Mouse (Mus musculus) frontal cortex, adult 2 months (tissue): ENCODE results near the gene Slc22a5. TPM values are rescaled to one million over a fixed set of nuclear protein-coding genes. Genes with fewer than 3 reads are reported as not detected.
A peak's percentile ranks its signal among the peaks of the same experiment; 100 is the strongest.
"Not testable (repeated sequence)": the region's sequence is repeated elsewhere in the genome, so short reads cannot be mapped to it uniquely, and the experiment has no call there.

Source experiments
- DNase-seq, 2 experiments: peaks; one replicate each; pipeline ENCODE4 v3.0.0; 2022; ENCODE audit warnings: low spot score in 1 of 2; ENCODE audit errors: extremely low spot score in 1 of 2
- polyA plus RNA-seq: library from polyadenylated mRNA; depleted of rRNA; stranded (reverse); fragments of >200 nt; gene quantifications from 2 replicates; pipeline ENCODE4 v1.2.3, GENCODE M21; 2012

Gene Slc22a5
- polyA plus RNA-seq, 1 experiment, result 15.8 TPM

- no peak for DNase-seq
Observed at GRCm38 (mm10) chr11:53889091-53889645, 2.3 kb downstream of the Slc22a5 start.

DNA sequence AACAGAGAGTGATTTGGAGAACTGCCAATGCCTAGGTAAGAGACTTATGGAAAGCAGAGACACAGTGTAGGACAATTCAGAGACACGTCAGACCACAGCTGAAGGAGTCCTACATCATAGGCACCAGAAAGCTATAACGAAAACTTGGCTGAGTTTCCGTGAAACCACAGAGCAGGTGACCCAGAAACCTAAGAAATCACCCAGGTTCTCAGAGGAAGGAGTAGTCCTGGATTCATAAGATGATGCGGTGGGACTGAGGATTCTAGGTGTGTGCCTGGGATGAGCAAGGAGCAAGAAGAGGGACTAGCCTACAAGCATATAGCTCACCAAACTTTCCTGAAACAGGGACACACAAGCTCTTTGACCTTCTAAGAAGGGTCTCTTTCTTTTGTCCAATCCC is 3.2 kb downstream of the Slc22a5 start:
- no peak for DNase-seq

DNA sequence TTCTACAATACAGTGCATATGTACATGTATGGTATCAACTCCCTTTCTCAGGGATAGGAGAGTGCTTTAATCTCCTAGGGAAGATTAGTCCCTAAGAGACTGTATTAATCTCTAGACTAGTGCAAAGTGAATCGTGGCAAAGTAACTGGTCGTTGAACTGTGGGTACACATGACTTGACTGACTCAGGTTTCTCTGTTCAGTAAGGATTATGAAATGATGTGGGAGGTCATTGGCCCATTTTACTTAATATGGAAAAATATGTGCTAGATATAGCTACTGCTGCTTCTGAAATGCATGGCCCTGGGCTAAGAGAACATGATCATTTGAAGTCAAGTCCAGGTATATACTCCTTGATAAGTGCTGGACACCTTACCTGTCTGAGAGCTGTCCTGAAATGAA is 8.2 kb downstream of the Slc22a5 start:
- no peak for DNase-seq

DNA sequence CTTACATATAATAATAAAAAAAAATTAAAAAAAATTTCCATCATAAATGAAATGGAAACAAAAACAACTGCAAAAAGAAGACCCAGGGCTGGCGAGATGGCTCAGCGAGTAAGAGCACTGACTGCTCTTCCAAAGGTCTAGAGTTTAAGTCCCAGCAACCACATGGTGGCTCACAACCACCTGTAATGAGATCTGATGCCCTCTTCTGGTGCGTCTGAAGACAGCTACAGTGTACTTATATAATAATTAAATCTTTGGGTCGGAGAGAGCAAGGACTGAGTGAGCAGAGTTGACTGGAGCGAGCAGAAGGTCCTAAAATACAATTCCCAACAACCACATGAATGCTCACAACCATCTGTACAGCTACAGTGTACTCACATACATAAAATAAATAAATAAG is 13.4 kb downstream of the Slc22a5 start:
- DNase-seq, result not testable (repeated sequence)

DNA sequence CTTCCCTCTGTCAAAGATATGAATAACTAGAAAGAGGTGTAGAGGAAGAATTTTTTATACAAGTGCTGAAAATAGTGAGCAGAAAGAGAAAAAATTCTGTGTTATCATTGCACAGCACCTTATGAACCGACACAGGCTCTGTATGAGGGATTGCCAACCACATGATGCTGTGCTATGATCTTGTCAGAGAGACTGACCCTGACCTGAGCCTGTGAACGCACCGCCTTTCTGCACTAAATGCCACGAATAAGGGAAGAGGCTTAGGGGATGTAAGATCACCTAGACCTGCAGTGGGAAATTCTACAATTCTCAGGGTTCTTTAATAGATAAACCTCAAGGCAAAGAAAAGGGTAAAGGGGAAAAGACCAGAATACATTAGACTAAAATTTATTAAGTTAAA is 15.0 kb downstream of the Slc22a5 start:
- no peak for DNase-seq

DNA sequence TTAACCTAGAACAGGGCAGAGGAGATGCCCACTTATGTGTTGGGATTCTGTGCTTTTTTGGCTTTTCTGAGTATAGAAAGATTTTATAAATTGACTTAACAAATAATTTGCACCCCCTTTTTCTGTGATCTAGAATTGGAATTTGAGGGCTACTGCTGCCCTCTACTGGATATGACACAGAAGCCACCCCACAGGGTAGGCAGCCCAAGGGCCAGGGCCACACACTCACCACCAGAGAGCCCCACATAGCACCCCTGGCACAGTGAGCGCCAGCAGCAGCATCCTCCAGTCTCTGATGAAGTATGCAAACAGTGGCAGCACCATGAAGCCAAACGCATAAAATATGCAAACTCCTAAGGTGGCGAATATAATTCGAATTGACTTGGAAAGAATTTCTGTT is 16.8 kb downstream of the Slc22a5 start:
- DNase-seq, result no peak

DNA sequence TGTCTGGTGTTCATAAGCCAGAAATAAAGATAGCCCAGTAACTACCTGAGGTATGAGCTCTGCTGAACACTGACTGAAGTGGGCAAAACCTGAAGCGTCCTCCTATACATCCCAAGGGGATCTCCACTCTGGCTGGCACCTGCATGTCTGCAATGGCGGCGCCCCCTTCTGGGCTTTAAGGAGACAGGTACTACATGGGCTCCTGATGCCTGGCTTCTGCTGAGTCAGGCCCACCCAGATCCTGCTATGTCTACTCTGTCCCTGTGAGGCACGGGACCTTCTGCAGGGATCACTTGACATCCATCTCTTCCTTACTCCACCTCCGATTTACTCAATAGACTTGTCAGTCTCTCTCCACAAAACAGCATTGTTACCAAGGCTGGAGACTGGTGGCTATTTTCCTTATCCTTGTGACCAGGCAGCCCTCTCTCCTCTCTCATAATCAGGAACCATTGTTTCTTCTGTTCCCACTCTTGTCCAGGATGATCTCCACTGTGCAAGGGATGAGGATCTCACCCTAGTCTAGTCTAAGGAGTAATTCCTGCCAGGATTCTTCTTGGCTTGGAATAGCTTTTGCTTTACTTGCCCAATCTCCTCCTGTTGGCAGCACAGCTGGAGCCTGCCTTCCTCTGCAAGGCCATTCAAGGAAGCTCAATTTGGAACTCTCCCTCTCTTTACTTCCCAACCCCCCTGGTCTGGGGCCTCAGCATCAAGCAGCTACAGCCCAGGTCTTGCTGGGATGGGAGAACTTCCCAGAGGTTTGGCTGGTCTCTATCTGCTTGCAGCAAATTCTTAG is 17.4 kb downstream of the Slc22a5 start:
- DNase-seq, result not testable (repeated sequence)

GRCm38 (mm10) chr11:53871786-53872507 is 19.5 kb downstream of the Slc22a5 start:
- DNase-seq, result no peak

DNA sequence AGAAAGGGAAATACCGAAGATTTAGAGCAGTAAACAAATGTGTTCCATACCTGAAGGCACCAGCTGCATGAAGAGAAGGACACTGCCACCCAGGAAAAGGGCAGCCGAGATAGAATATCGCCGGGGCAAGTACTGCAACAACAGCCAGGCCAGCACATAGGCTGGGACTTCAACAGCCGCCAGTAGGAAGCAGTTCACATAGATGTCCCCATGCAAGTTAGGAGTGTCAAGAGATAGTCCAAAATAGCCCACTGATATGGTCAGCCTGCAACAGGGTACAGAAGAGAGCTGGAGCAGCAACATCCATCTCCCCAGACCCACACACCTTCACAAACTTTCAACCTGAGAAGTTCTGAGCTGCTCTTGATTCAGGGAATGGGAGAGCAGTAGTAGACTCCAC is 22.3 kb downstream of the Slc22a5 start:
- no peak for DNase-seq

DNA sequence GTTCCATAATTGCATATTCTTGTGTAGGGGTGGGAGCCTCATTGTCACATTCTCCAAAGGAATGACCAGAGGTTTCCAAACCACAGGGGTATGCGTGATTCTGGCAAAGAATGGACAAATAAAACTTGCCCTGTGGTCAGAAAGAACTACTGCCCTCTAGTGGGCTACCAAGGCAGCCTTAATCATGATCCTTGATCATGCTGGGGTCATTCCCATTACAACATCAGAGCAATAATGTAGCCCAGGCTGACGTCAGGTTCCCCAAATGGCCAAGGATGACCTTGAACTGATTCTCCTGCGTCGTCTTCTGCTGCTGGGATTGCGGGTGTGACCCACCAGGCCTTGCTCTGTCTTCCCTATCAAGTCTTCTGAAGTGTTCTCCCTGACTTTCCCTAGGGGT is 23.1 kb downstream of the Slc22a5 start:
- DNase-seq, result not testable (repeated sequence)

- DNase-seq, result not testable (repeated sequence)
Observed at GRCm38 (mm10) chr11:53864724-53865310, 26.6 kb downstream of the Slc22a5 start.

DNA sequence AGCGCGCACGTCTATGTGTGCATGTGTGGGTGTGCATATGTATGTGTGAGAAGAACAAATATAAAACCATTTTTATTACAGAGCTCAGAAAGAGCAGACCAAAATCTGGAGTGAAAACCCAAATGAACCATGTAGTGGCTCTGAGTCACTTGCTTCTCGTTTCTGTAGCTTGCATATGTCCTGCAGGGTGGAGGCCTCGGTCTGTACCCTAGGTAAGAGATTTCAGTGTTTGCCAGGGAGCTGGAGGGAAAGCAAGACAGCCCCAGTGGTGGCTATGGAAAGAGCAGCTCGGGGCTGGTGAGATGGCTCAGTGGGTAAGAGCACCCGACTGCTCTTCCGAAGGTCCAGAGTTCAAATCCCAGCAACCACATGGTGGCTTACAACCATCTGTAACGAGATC is 30.5 kb downstream of the Slc22a5 start:
- DNase-seq, result peak in 1 of 2 experiments; percentile 32

GRCm38 (mm10) chr11:53858761-53859580 is 32.5 kb downstream of the Slc22a5 start, which contains the start of gene Gm12216:
Gm12216 (minus strand) TSS chr11:53859256.
- DNase-seq, result not testable (repeated sequence)

GRCm38 (mm10) chr11:53858058-53858760 is 33.3 kb downstream of the Slc22a5 start:
- no peak for DNase-seq

DNA sequence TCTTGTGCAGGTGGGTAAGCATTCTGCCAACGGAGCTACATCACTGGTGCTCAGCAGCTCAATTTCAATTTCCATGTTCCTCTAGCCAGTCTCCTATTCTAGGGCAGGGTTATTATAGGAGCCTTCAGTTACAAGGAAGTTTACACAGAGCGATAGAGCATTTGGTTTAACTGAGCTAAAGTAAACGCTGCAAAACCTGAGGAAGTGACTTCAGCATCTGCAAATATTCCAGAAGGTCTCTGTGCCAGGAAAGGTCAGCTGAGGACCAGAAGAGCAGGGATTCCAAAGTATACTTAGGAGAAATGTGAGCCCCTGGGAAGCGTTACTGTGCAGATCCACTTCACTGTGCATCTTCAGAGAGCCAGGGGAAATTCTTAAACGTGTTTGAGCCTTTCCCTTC is 37.8 kb downstream of the Slc22a5 start:
- no peak for DNase-seq

DNA sequence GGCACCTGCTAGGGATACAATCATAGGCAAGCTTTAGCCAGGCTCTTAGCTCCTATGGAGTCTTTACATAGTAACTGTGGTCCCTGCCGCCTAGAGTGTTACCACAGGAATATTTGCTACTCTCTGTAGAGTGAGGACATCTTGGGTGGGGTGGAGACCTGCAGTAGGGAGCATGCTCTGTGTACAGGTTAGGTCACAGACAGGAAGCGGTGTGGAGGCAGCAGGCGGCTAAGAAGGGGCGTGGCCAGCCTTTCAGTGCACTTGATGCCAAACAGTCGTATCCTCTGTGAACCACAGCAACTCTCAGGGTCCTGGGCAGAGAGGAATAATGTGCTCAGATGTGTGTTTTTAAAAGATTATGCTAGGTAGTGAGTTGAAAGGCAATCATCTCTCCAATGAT is 39.7 kb downstream of the Slc22a5 start:
- DNase-seq, result no peak

DNA sequence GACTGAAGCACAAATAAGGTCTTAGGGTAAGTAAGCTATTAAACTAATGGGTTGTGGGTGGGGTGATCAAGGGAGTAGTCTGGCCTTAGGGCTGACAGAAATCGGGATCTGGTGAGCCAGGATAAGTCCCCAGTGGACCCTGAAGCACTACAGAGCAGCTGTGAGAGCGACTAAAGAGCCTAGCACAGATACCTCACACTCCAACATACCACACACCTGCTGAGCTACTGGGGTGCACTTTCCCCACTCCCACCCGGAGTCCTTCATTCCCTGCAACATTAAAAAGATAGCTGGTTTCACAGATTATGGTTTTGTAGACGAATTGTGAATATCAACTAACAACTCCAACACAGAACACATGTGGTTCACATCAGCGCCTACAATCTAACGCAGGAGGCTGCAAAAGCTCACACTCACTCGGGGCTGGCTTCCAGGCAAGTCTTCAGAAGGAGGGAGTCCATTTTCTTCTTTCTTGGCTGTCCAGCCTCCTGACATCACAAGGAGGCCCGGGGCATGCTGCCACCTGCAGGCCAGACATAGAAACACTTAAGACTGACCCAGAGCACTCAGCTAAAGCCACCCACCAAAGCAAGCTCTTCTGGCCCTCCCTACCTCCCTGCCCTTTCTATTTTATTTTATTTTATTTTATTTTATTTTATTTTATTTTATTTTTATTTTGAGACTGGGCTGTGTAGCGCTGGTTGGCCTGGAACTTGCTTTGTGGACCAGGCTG is 41.7 kb downstream of the Slc22a5 start:
- peak in 1 of 2 experiments; percentile 81 for DNase-seq

- no peak for DNase-seq
Observed at GRCm38 (mm10) chr11:53845680-53846079, 45.8 kb downstream of the Slc22a5 start.

DNA sequence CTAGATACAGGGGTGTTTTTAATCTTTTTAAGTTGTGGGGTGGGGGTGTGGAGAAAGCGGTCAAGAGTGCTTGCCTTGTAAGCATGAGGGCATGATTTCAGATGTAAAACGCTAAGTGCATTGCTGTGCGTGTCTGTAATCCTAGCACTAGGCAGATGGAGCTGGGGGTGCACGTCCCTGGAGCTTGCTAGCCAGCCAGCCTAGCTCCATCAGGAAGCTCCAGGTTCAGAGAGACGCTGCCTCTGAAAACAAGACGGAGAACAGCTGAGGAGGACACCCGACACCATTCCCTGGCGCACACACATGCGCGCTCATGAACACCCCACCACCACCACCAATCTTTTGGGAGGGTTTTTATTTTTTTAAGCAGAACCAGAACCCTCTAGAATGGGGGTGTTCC is 48.4 kb downstream of the Slc22a5 start:
- peak; percentile 30 to 56 for DNase-seq
